Mouse (Mus musculus) CH12.LX (cell line): ENCODE measurements at regions not wholly inside any gene's neighbourhood (a gene's known extent, or its start where the extent isn't known, plus 50 kb on each side); places are given as distances from the start of the nearest gene placed in this dataset.

Source experiments
- DNase-seq: peaks from one replicate; pipeline ENCODE4 v3.0.0-alpha.2; 2013; ENCODE audit errors: extremely low read depth
- H3K27ac ChIP-seq: 2 replicates; pipeline ENCODE4 v1.5.1; 2012; ENCODE audit warnings: low read depth, mild to moderate bottlenecking, control low read depth, moderate library complexity; ENCODE audit not compliant: insufficient read depth
- H3K27me3 ChIP-seq: replicated peaks from 2 replicates; pipeline ENCODE3; 2012; ENCODE audit warnings: inconsistent platforms
- H3K36me3 ChIP-seq, 2 experiments: replicated peaks in 1 of 2; 2 replicates each; pipeline versions ENCODE3 to v1.6.1; 2012; ENCODE audit warnings: inconsistent platforms in 1 of 2, low read length in 1 of 2, mild to moderate bottlenecking in 1 of 2, mixed read lengths in 1 of 2, moderate library complexity in 1 of 2; ENCODE audit not compliant: control insufficient read depth in 1 of 2, insufficient read depth in 1 of 2
- H3K4me1 ChIP-seq, 2 experiments: 2 replicates each; pipeline ENCODE4 v1.6.1; 2012; ENCODE audit warnings: inconsistent platforms in 1 of 2, moderate library complexity in 1 of 2; ENCODE audit not compliant: insufficient read depth in 2 of 2, control insufficient read depth in 1 of 2
- H3K4me2 ChIP-seq: 2 replicates; pipeline ENCODE4 v1.6.1; 2012; ENCODE audit warnings: low read depth, mild to moderate bottlenecking, control low read depth; ENCODE audit not compliant: poor library complexity, insufficient read depth, severe bottlenecking
- H3K4me3 ChIP-seq, 3 experiments: fragments of 150-350 bp in 1 of 3; sonication (generic) in 1 of 3; replicated peaks in 1 of 3; 2 replicates each; pipeline versions ENCODE3 to v1.5.1; 2011 to 2012; ENCODE audit warnings: low read depth in 2 of 3, low read length in 2 of 3, mild to moderate bottlenecking in 2 of 3, moderate library complexity in 2 of 3, control low read depth in 1 of 3, improper control_type of control experiment in 1 of 3, inconsistent platforms in 1 of 3, mixed read lengths in 1 of 3; ENCODE audit not compliant: poor library complexity in 1 of 3
- H3K79me2 ChIP-seq: replicated peaks from 2 replicates; pipeline ENCODE4 v1.6.1; 2012; ENCODE audit warnings: mild to moderate bottlenecking, moderate library complexity; ENCODE audit not compliant: control insufficient read depth, poor library complexity, insufficient read depth, severe bottlenecking; ENCODE audit errors: extremely low read depth
- H3K9ac ChIP-seq: 2 replicates; pipeline ENCODE4 v1.6.1; 2012; ENCODE audit warnings: low read depth, mild to moderate bottlenecking, control low read depth, moderate library complexity; ENCODE audit not compliant: insufficient read depth
- H3K9me3 ChIP-seq: replicated peaks from 2 replicates; pipeline ENCODE3; 2012; ENCODE audit warnings: low read length, inconsistent platforms, mixed read lengths
- CHD1 ChIP-seq: IDR thresholded peaks from 2 replicates; pipeline ENCODE4 v1.6.1; 2012; ENCODE audit warnings: low read depth, low read length, improper control_type of control experiment, inconsistent platforms
- CHD2 ChIP-seq: IDR thresholded peaks from 2 replicates; pipeline ENCODE4 v1.6.1; 2011; ENCODE audit warnings: low read length, improper control_type of control experiment
- CTCF ChIP-seq, 2 experiments: IDR thresholded peaks in 1 of 2; conservative IDR thresholded peaks in 1 of 2; 2 replicates each; pipeline ENCODE4 v1.5.1; 2011 to 2012; ENCODE audit warnings: low read depth in 2 of 2, low read length in 2 of 2, improper control_type of control experiment in 1 of 2, inconsistent platforms in 1 of 2, mild to moderate bottlenecking in 1 of 2, moderate library complexity in 1 of 2
- E2F4 ChIP-seq: IDR thresholded peaks from 2 replicates; pipeline ENCODE4 v1.6.1; 2011; ENCODE audit warnings: low read depth, low read length, improper control_type of control experiment; ENCODE audit not compliant: insufficient replicate concordance
- ETS1 ChIP-seq: conservative IDR thresholded peaks from 2 replicates; pipeline ENCODE4 v1.6.1; 2012; ENCODE audit warnings: low read depth, mild to moderate bottlenecking, inconsistent platforms, low read length, improper control_type of control experiment, moderate library complexity
- GABPA ChIP-seq: IDR thresholded peaks from 2 replicates; pipeline ENCODE4 v1.6.1; 2012; ENCODE audit warnings: low read depth, low read length, improper control_type of control experiment, inconsistent platforms; ENCODE audit not compliant: insufficient replicate concordance
- HCFC1 ChIP-seq: IDR thresholded peaks from 2 replicates; pipeline ENCODE4 v1.6.1; 2012; ENCODE audit warnings: low read depth, mild to moderate bottlenecking, inconsistent platforms, low read length, improper control_type of control experiment
- JUN ChIP-seq: IDR thresholded peaks from 2 replicates; pipeline ENCODE4 v1.6.1; 2011; ENCODE audit warnings: low read depth, mild to moderate bottlenecking, low read length, improper control_type of control experiment, moderate library complexity; ENCODE audit not compliant: insufficient read depth
- KAT2A ChIP-seq: IDR thresholded peaks from 2 replicates; pipeline ENCODE4 v1.6.1; 2012; ENCODE audit warnings: low read length, improper control_type of control experiment, inconsistent platforms; ENCODE audit not compliant: insufficient replicate concordance
- MAFK ChIP-seq: IDR thresholded peaks from 2 replicates; pipeline ENCODE4 v1.6.1; 2011; ENCODE audit warnings: low read length, improper control_type of control experiment; ENCODE audit not compliant: insufficient replicate concordance
- MAX ChIP-seq: IDR thresholded peaks from 2 replicates; pipeline ENCODE4 v1.6.1; 2011; ENCODE audit warnings: low read length, improper control_type of control experiment
- MXI1 ChIP-seq: IDR thresholded peaks from 2 replicates; pipeline ENCODE4 v1.6.1; 2011; ENCODE audit warnings: mild to moderate bottlenecking, low read depth, low read length, improper control_type of control experiment
- MYC ChIP-seq: IDR thresholded peaks from 2 replicates; pipeline ENCODE4 v1.6.1; 2011; ENCODE audit warnings: low read depth, mild to moderate bottlenecking, improper control_type of control experiment, low read length
- POLR2AphosphoS2 ChIP-seq: IDR thresholded peaks from 2 replicates; pipeline ENCODE4 v1.6.1; 2011; ENCODE audit warnings: low read depth, low read length, improper control_type of control experiment
- RCOR1 ChIP-seq: conservative IDR thresholded peaks from 2 replicates; pipeline ENCODE4 v1.6.1; 2012; ENCODE audit warnings: low read depth, mild to moderate bottlenecking, inconsistent platforms, low read length, improper control_type of control experiment
- dilution Hi-C: fragments of 300-500 bp; cut with MboI; formaldehyde crosslinking; loops from 2 replicates; pipeline ENCODE4 v1.14.3; 2020; ENCODE audit warnings: low sequenced_read_pairs; ENCODE audit not compliant: extremely low pct_unique_long_range_greater_than_20kb, extremely low pct_ligation_motif_present
- in situ Hi-C: fragments of 300-500 bp; cut with MboI; formaldehyde crosslinking; loops from 3 replicates; pipeline ENCODE4 v1.14.3; 2019; ENCODE audit warnings: low sequenced_read_pairs, low pct_ligation_motif_present, low pct_unique_long_range_greater_than_20kb, mixed read lengths

- H3K4me3 ChIP-seq, result no peak overlapping the region
- in situ Hi-C loops, result no loop called here
- no peak overlapping the region for H3K4me2 ChIP-seq
- H3K9ac ChIP-seq, result no peak overlapping the region
- H3K36me3 ChIP-seq, result no peaks in the 10 kb centered on the region
- no peaks in the 10 kb centered on the region for H3K27me3 ChIP-seq
- no peaks in the 10 kb centered on the region for H3K4me1 ChIP-seq
- no peaks in the 10 kb centered on the region for H3K79me2 ChIP-seq
- dilution Hi-C loops, result no loop called here
- DNase-seq, result no peak
- peaks cover 38% of the 10 kb centered on the region for H3K9me3 ChIP-seq
- H3K27ac ChIP-seq, result no peak overlapping the region
- TF ChIP-seq POLR2AphosphoS2 (no peak), HCFC1 (no peak), KAT2A (no peak), MYC (no peak), RCOR1 (no peak), MAX (no peak)
Measured at GRCm38 (mm10) chr17:58710748-58711478, 280.3 kb downstream of the Pdzph1 start.

GRCm38 (mm10) chr17:58690211-58690610, 301.0 kb downstream of the Pdzph1 start:
- no peak for DNase-seq
- H3K27me3 ChIP-seq, result no peaks in the 10 kb centered on the region
- H3K79me2 ChIP-seq, result no peaks in the 10 kb centered on the region
- no peaks in the 10 kb centered on the region for H3K4me1 ChIP-seq
- no peak overlapping the region for H3K4me3 ChIP-seq
- in situ Hi-C loops (no loop called here), dilution Hi-C loops (no loop called here)
- H3K36me3 ChIP-seq, result no peaks in the 10 kb centered on the region
- no peak for TF ChIP-seq MXI1
- TF ChIP-seq CTCF (conservative IDR thresholded peaks at IDR 0.05 in 1 of 2, IDR thresholded peaks at IDR 0.05 in 1 of 2; ENCODE audit: low read depth in 2 of 2, low read length in 2 of 2), result no peak
- no peak for TF ChIP-seq MAFK
- no peak for TF ChIP-seq MYC
- no peak for TF ChIP-seq GABPA
- TF ChIP-seq CHD2, result no peak
- no peak for TF ChIP-seq E2F4
- TF ChIP-seq ETS1, result no peak
- TF ChIP-seq JUN, result no peak
- no peak for TF ChIP-seq POLR2AphosphoS2
- no peak for TF ChIP-seq CHD1
- no peak overlapping the region for H3K27ac ChIP-seq
- H3K4me2 ChIP-seq, result no peak overlapping the region
- no peak overlapping the region for H3K9ac ChIP-seq
- H3K9me3 ChIP-seq, result peaks cover 12% of the 10 kb centered on the region
